Mouse (Mus musculus) liver, embryonic 18 days (tissue): Measurements from ENCODE around the gene Atp6v1b1. TPM values are rescaled to one million over a fixed set of nuclear protein-coding genes. Genes with fewer than 3 reads are reported as not detected.

Source experiments
- polyA plus RNA-seq: library from polyadenylated mRNA; depleted of rRNA; stranded (reverse); fragments of >200 nt; gene quantifications from 2 replicates; pipeline ENCODE4 v1.2.3, GENCODE M21; 2012; rRNA removed

Atp6v1b1 gene
- polyA plus RNA-seq: 0.05 TPM in 1 of 2 replicates, not detected in the other

DNA sequence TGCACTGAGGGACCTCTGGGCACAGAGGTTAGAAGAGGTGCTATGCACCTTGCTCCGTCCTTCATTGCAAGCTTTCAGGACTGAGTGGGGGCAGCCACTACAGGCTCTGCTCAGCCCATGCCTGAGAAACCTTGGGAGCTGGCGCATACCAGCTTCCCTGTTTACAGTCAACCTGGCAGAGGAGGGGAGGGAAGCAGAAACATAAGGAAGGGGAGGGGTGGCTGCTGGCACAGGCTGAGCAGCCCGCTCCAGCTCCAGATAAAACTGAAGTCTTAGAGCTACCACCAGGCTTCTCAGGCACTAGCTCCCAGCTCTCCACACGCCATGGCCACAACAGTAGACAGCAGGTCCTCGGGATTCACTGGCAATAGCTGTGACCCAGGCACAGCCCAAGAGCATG lies at the start of gene Atp6v1b1:
TSS of gene Atp6v1b1 (plus strand) at position 230 of the 400 bp plus-strand sequence.

GRCm38 (mm10) chr6:83711067-83711675 lies 31.6 kb upstream of the Atp6v1b1 start, which contains the start of gene Vax2:
TSS of gene Vax2 (plus strand) at chr6:83711264.

DNA sequence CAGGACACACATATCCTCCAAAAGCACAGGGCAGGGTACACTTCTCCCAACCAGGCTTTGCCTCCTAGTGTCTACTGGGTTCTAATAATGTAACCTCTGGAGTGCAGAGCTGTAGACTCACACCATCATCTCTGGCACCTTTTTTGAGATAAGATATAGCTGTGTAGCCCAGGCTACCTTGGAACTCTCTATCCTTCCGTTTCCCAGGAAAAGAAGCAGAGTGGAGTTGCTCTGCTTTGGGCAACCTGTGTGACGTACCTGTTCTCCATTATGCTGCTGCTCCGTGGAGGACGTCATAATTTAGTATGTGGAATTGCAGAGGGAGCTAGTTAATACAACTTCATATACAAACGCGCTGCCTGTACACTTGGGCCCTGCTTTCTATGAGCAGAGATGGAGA lies 19.6 kb downstream of the Atp6v1b1 start, which contains the start of gene Ankrd53:
TSS of gene Ankrd53 (plus strand) at position 301 of the 400 bp plus-strand sequence.

DNA sequence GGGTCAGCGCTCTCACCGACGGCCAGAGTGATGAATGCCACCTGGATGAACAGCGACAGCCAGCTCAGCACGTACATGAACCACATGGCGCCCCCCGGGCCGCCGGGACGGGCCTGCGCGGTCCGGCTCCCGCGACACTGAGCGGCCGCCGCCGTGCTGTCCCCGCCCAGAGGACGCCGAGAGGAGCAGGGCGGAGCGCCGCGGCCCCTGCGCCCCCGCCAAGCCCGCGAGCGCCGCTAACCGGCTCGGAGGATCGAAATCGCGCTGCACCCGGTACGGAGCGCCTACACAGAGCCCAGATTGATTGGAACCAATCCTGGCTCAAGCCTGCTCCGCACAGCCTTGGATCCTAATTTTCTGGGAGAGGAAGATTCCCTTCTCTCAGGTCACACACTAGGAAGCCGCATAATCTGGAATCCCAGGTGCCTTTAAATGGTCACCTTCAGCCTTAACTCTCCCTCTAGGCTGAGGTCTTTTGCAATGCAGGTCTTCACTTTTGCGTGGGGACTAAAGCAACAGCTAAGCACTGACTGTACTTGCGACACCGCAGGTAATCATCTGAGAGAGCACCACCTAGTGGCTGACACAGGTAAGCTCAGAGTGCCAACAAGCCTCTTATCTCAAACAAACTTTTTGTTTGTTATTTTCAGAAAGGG lies 33.0 kb downstream of the Atp6v1b1 start, which contains the start of gene Tex261:
TSS of gene Tex261 (minus strand) at position 176 of the 656 bp plus-strand sequence.

GRCm38 (mm10) chr6:83794760-83795296 lies 52.0 kb downstream of the Atp6v1b1 start, which contains the start of gene Nagk:
TSS of gene Nagk (plus strand) at chr6:83794982.

Other genes with a start within 250 kb of the Atp6v1b1 start
- gene Dguok, start 236.0 kb upstream of the Atp6v1b1 start, polyA plus RNA-seq: 19.6 and 21.8 TPM in 2 replicates
- 4.8 and 5.8 TPM in 2 replicates for gene Actg2, start 206.7 kb upstream of the Atp6v1b1 start, polyA plus RNA-seq
- 6.4 and 7.2 TPM in 2 replicates for gene Stambp, start 170.3 kb upstream of the Atp6v1b1 start, polyA plus RNA-seq
- 39.7 and 74.4 TPM in 2 replicates for gene Clec4f, start 86.8 kb upstream of the Atp6v1b1 start, polyA plus RNA-seq
- gene Cd207, start 65.1 kb upstream of the Atp6v1b1 start, polyA plus RNA-seq: 0.90 and 2.2 TPM in 2 replicates
- not detected in 2 replicates for gene Vax2, start 31.7 kb upstream of the Atp6v1b1 start, polyA plus RNA-seq
- not detected in 2 replicates for gene Ankrd53, start 19.7 kb downstream of the Atp6v1b1 start, polyA plus RNA-seq
- 24.8 and 26.3 TPM in 2 replicates for gene Tex261, start 32.8 kb downstream of the Atp6v1b1 start, polyA plus RNA-seq
- gene Nagk, start 52.0 kb downstream of the Atp6v1b1 start, polyA plus RNA-seq: 8.8 and 10.3 TPM in 2 replicates
- 6.5 TPM in 2 replicates for gene Paip2b, start 88.8 kb downstream of the Atp6v1b1 start, polyA plus RNA-seq
- 13.5 and 14.4 TPM in 2 replicates for gene Zfp638, start 124.1 kb downstream of the Atp6v1b1 start, polyA plus RNA-seq